Mouse (Mus musculus) embryonic facial prominence, embryonic 14.5 days (tissue): ENCODE results near the gene Fam207a. TPM values are rescaled to one million over a fixed set of nuclear protein-coding genes. Genes with fewer than 3 reads are reported as not detected.

Experiments
- ATAC-seq: fragments of 200-750 bp; cut with Nextera tagmentation; 2 replicates; pipeline ENCODE4 v1.8.0; 2017; ENCODE audit warnings: low read depth, moderate number of reproducible peaks, moderate TSS enrichment
- DNase-seq: peaks from one replicate; pipeline ENCODE4 v3.0.0-alpha.2; 2015; ENCODE audit warnings: low spot score
- H3K27ac ChIP-seq: fragments of 300-500 bp; sonication (generic); replicated peaks from 2 replicates; pipeline ENCODE4 v1.5.1; 2014; ENCODE audit warnings: low read depth, mild to moderate bottlenecking, low read length, moderate library complexity
- H3K27me3 ChIP-seq: fragments of 300-500 bp; sonication (generic); replicated peaks from 2 replicates; pipeline ENCODE4 v1.6.1; 2014; ENCODE audit warnings: low read length; ENCODE audit not compliant: control insufficient read depth, insufficient read depth
- H3K36me3 ChIP-seq: fragments of 300-500 bp; sonication (generic); 2 replicates; pipeline ENCODE4 v1.6.1; 2014; ENCODE audit warnings: low read length, mixed read lengths; ENCODE audit not compliant: control insufficient read depth, insufficient read depth
- H3K4me1 ChIP-seq: fragments of 300-500 bp; sonication (generic); 2 replicates; pipeline ENCODE4 v1.6.1; 2014; ENCODE audit warnings: antibody characterized with exemption, low read length; ENCODE audit not compliant: control insufficient read depth, insufficient read depth
- H3K4me2 ChIP-seq: fragments of 300-500 bp; sonication (generic); 2 replicates; pipeline ENCODE4 v1.6.1; 2014; ENCODE audit warnings: low read depth, mild to moderate bottlenecking, low read length, moderate library complexity, mixed read lengths
- H3K4me3 ChIP-seq: fragments of 300-500 bp; sonication (generic); 2 replicates; pipeline ENCODE4 v1.5.1; 2014; ENCODE audit warnings: low read depth, mild to moderate bottlenecking, low read length
- H3K9ac ChIP-seq: fragments of 300-500 bp; sonication (generic); 2 replicates; pipeline ENCODE4 v1.6.1; 2014; ENCODE audit warnings: low read depth, mild to moderate bottlenecking, low read length, moderate library complexity, mixed read lengths
- H3K9me3 ChIP-seq: fragments of 300-500 bp; sonication (generic); 2 replicates; pipeline ENCODE4 v1.6.1; 2016; ENCODE audit warnings: low read length; ENCODE audit not compliant: control insufficient read depth
- WGBS: fragments of 180-500 bp; shearing (Covaris S2); extraction: QIAGEN DNeasy Blood & Tissue Kit; methylation state at CpG from one replicate; pipeline ENCODE4 v1.1.7; 2014; 5-methylcytosine and 5-hydroxymethylcytosine counted together
- polyA plus RNA-seq: library from polyadenylated mRNA; unstranded; fragments of >200 nt; fragmentation: Nextera tagmentation; extraction: Ambion mirVana; gene quantifications from 2 replicates; pipeline ENCODE4 v1.2.1, GENCODE M21; 2014

Gene Fam207a
- polyA plus RNA-seq, 1 experiment from 2014 or later: 34.2 TPM

- Histone ChIP-seq H3K27ac (no peak overlapping the region), H3K27me3 (no peaks in the 10 kb centered on the region), H3K4me1 (no peaks in the 10 kb centered on the region), H3K36me3 (peaks cover 76% of the 10 kb centered on the region), H3K9ac (no peak overlapping the region), H3K4me2 (no peak overlapping the region), H3K4me3 (no peak overlapping the region), H3K9me3 (0 out of 2 replicates have a peak, but pooled peaks cover 2% of the 10 kb centered on the region)
- ATAC-seq (no peak), DNase-seq (no peak)
- 86% methylated on average over 6 of the region's 6 CpGs for WGBS
These were observed 17.3 kb downstream of the Fam207a start for GRCm38 (mm10) chr10:77498254-77498653.

GRCm38 (mm10) chr10:77497185-77497584 lies 18.4 kb downstream of the Fam207a start:
- 91% methylated on average over 11 of the region's 13 CpGs for WGBS
- no peaks in the 10 kb centered on the region for H3K27me3 ChIP-seq
- peaks cover 77% of the 10 kb centered on the region for H3K36me3 ChIP-seq
- no peak overlapping the region for H3K4me3 ChIP-seq
- DNase-seq (no peak), ATAC-seq (no peak)
- no peaks in the 10 kb centered on the region for H3K4me1 ChIP-seq
- no peak overlapping the region for H3K9ac ChIP-seq
- no peak overlapping the region for H3K27ac ChIP-seq
- H3K4me2 ChIP-seq: no peak overlapping the region
- H3K9me3 ChIP-seq: 0 out of 2 replicates have a peak, but pooled peaks cover 8% of the 10 kb centered on the region

- Histone ChIP-seq H3K4me3 (no peak overlapping the region), H3K4me2 (no peak overlapping the region), H3K36me3 (peaks cover 84% of the 10 kb centered on the region), H3K9ac (no peak overlapping the region), H3K9me3 (0 out of 2 replicates have a peak, but pooled peaks cover 8% of the 10 kb centered on the region), H3K27me3 (no peaks in the 10 kb centered on the region), H3K27ac (no peak overlapping the region), H3K4me1 (no peaks in the 10 kb centered on the region)
- ATAC-seq (no peak), DNase-seq (no peak)
- 96% methylated on average over 3 of the region's 3 CpGs for WGBS
These were observed 22.7 kb downstream of the Fam207a start for GRCm38 (mm10) chr10:77492885-77493284.

GRCm38 (mm10) chr10:77491585-77491984 lies 24.0 kb downstream of the Fam207a start:
- Histone ChIP-seq H3K36me3 (peaks cover 88% of the 10 kb centered on the region), H3K4me2 (no peak overlapping the region), H3K9me3 (0 out of 2 replicates have a peak, but pooled peaks cover 8% of the 10 kb centered on the region), H3K27me3 (no peaks in the 10 kb centered on the region), H3K4me3 (no peak overlapping the region), H3K9ac (no peak overlapping the region), H3K27ac (no peak overlapping the region), H3K4me1 (no peaks in the 10 kb centered on the region)
- DNase-seq: no peak
- WGBS: 84% methylated on average over 6 of the region's 6 CpGs
- ATAC-seq: no peak

GRCm38 (mm10) chr10:77488168-77488567 lies 27.4 kb downstream of the Fam207a start:
- Histone ChIP-seq H3K27ac (no peak overlapping the region), H3K9ac (no peak overlapping the region), H3K27me3 (no peaks in the 10 kb centered on the region), H3K4me3 (no peak overlapping the region), H3K4me1 (peaks cover 14% of the 10 kb centered on the region; the same call in 1 of the 2 replicates), H3K9me3 (0 out of 2 replicates have a peak, but pooled peaks cover 5% of the 10 kb centered on the region), H3K4me2 (no peak overlapping the region), H3K36me3 (peaks cover 66% of the 10 kb centered on the region)
- no peak for ATAC-seq
- WGBS: 92% methylated on average over 7 of the region's 7 CpGs
- DNase-seq: no peak

- Histone ChIP-seq H3K27me3 (no peaks in the 10 kb centered on the region), H3K9me3 (no peaks in the 10 kb centered on the region), H3K4me1 (peaks cover 14% of the 10 kb centered on the region; the same call in 1 of the 2 replicates), H3K4me3 (no peak overlapping the region), H3K4me2 (no peak overlapping the region), H3K27ac (no peak overlapping the region), H3K9ac (no peak overlapping the region), H3K36me3 (peaks cover 47% of the 10 kb centered on the region)
- 72% methylated on average over 3 of the region's 3 CpGs for WGBS
- no peak for ATAC-seq
- DNase-seq: no peak
These were observed 29.8 kb downstream of the Fam207a start for GRCm38 (mm10) chr10:77485786-77486185.

- peak overlapping the region; percentile 19; the same call in 1 of the 2 replicates for H3K27ac ChIP-seq
- 49% methylated on average over 17 of the region's 18 CpGs for WGBS
- DNase-seq: peak; percentile 70
These were observed 31.2 kb downstream of the Fam207a start for GRCm38 (mm10) chr10:77484205-77484935.

GRCm38 (mm10) chr10:77481814-77482213 lies 33.8 kb downstream of the Fam207a start:
- H3K4me3 ChIP-seq: no peak overlapping the region
- no peak overlapping the region for H3K9ac ChIP-seq
- H3K36me3 ChIP-seq: peaks cover 9% of the 10 kb centered on the region
- no peaks in the 10 kb centered on the region for H3K9me3 ChIP-seq
- no peak overlapping the region for H3K27ac ChIP-seq
- DNase-seq (no peak), ATAC-seq (no peak)
- no peak overlapping the region for H3K4me2 ChIP-seq
- no peaks in the 10 kb centered on the region for H3K27me3 ChIP-seq
- H3K4me1 ChIP-seq: peaks cover 14% of the 10 kb centered on the region; the same call in 1 of the 2 replicates

More at GRCm38 (mm10) chr10:77484205-77484935, 31.2 kb downstream of the Fam207a start:
- ATAC-seq: peak; percentile 69
- Histone ChIP-seq H3K27me3 (no peaks in the 10 kb centered on the region), H3K4me2 (0 out of 2 replicates have a peak overlapping the region, but pooled peaks have one; percentile 6), H3K36me3 (peaks cover 34% of the 10 kb centered on the region), H3K9ac (no peak overlapping the region), H3K4me1 (peaks cover 14% of the 10 kb centered on the region; the same call in 1 of the 2 replicates), H3K9me3 (no peaks in the 10 kb centered on the region), H3K4me3 (no peak overlapping the region)
